In genomic region chr7:127992488-127993340, GRCm38 (mm10) we compare ENCODE assay signal across 8 mouse cellular contexts. TPM values are rescaled to one million over a fixed set of nuclear protein-coding genes. Genes with fewer than 3 reads are reported as not detected.
DNase-seq lines count a peak whose midpoint lies in the region; ATAC-seq and TF ChIP-seq lines count a peak whose summit lies in the region.

No protein-coding gene starts in this region.

- no peak overlapping the region; the same call in 1 of the 2 replicates for H3K27ac ChIP-seq in kidney, embryonic 14.5 days (ENCODE audit: low read depth, low read length)
- peak overlapping the region; percentile 69 for H3K27ac ChIP-seq in bone marrow macrophage, adult 2 months (ENCODE audit: insufficient read depth, low read depth, low read length)
- no peak overlapping the region for H3K27ac ChIP-seq in hindbrain, postnatal 0 days
- no peak overlapping the region for H3K27ac ChIP-seq in midbrain, embryonic 16.5 days (ENCODE audit: low read length)

- no peaks in the 10 kb centered on the region for H3K27me3 ChIP-seq in kidney, embryonic 14.5 days (ENCODE audit: control insufficient read depth, insufficient read depth, low read length)
- no peaks in the 10 kb centered on the region for H3K27me3 ChIP-seq in hindbrain, postnatal 0 days (ENCODE audit: insufficient read depth, low read length)
- H3K27me3 ChIP-seq in midbrain, embryonic 16.5 days (ENCODE audit: control insufficient read depth, insufficient read depth, low read depth, low read length), result no peaks in the 10 kb centered on the region

- DNase-seq in kidney, postnatal 25 days, result no peak
- DNase-seq in hindbrain, postnatal 0 days (ENCODE audit: low spot score), result no peak
- no peak for DNase-seq in adipocyte (ENCODE audit: low spot score)
- no peak for DNase-seq in layer of hippocampus, postnatal 25 days (ENCODE audit: extremely low spot score in 1 of 2, low spot score in 1 of 2)
- no peak for DNase-seq in ovary, postnatal 36 days (ENCODE audit: low spot score)

- peaks cover 16% of the 10 kb centered on the region; the same call in 1 of the 2 replicates for H3K4me1 ChIP-seq in kidney, embryonic 14.5 days (ENCODE audit: control insufficient read depth, insufficient read depth, low read length)
- peaks cover 12% of the 10 kb centered on the region for H3K4me1 ChIP-seq in bone marrow macrophage, adult 2 months (ENCODE audit: control insufficient read depth, insufficient read depth, low read length)
- no peaks in the 10 kb centered on the region; the same call in 1 of the 2 replicates for H3K4me1 ChIP-seq in hindbrain, postnatal 0 days (ENCODE audit: insufficient read depth, low read length)
- H3K4me1 ChIP-seq in midbrain, embryonic 16.5 days (ENCODE audit: control insufficient read depth, insufficient read depth, low read length), result no peaks in the 10 kb centered on the region; the same call in 1 of the 2 replicates

- H3K36me3 ChIP-seq in kidney, embryonic 14.5 days (ENCODE audit: control insufficient read depth, insufficient read depth, low read length), result peaks cover 40% of the 10 kb centered on the region
- H3K36me3 ChIP-seq in hindbrain, postnatal 0 days (ENCODE audit: insufficient read depth, low read length), result peaks cover 6% of the 10 kb centered on the region; the same call in 1 of the 2 replicates
- H3K36me3 ChIP-seq in midbrain, embryonic 16.5 days (ENCODE audit: control insufficient read depth, insufficient read depth, low read length), result peaks cover 6% of the 10 kb centered on the region

- no peak for TF ChIP-seq POLR2A in bone marrow macrophage, adult 2 months (IDR thresholded peaks at IDR 0.05; ENCODE audit: borderline replicate concordance, low read depth, low read length)

- no peak for TF ChIP-seq CTCF in bone marrow macrophage, adult 2 months (IDR thresholded peaks at IDR 0.05; ENCODE audit: low read depth, low read length)
- no peak for TF ChIP-seq CTCF in hindbrain, postnatal 0 days (IDR thresholded peaks at IDR 0.05; ENCODE audit: low read depth)

- ATAC-seq in kidney, embryonic 14.5 days (ENCODE audit: low FRiP score, low TSS enrichment), result peak; percentile 54; the same call in 1 of the 2 replicates
- peak; percentile 22; the same call in 1 of the 2 replicates for ATAC-seq in hindbrain, postnatal 0 days
- 0 out of 2 replicates have a peak, but pooled peaks have one; percentile 25 for ATAC-seq in midbrain, embryonic 16.5 days

- H3K4me3 ChIP-seq in kidney, embryonic 14.5 days (ENCODE audit: low read length), result peak overlapping the region; percentile 32
- peak overlapping the region; percentile 80 for H3K4me3 ChIP-seq in bone marrow macrophage, adult 2 months (ENCODE audit: insufficient read depth, low read length)
- H3K4me3 ChIP-seq in hindbrain, postnatal 0 days (ENCODE audit: low read length), result peak overlapping the region; percentile 23; the same call in 1 of the 2 replicates
- no peak overlapping the region for H3K4me3 ChIP-seq in midbrain, embryonic 16.5 days (ENCODE audit: low read depth, low read length)

- H3K4me2 ChIP-seq in kidney, embryonic 14.5 days (replicated peaks; ENCODE audit: low read depth, low read length), result peak overlapping the region; percentile 52
- peak overlapping the region; percentile 47 for H3K4me2 ChIP-seq in hindbrain, postnatal 0 days (ENCODE audit: low read depth, low read length)
- H3K4me2 ChIP-seq in midbrain, embryonic 16.5 days (ENCODE audit: low read length), result no peak overlapping the region; the same call in 1 of the 2 replicates

- 29% methylated on average over 5 of the region's 5 CpGs for WGBS in kidney, embryonic 14.5 days
- 49% methylated on average over 5 of the region's 5 CpGs for WGBS in hindbrain, postnatal 0 days
- WGBS in midbrain, embryonic 16.5 days, result 52% methylated on average over 5 of the region's 5 CpGs

- no peaks in the 10 kb centered on the region for H3K9me3 ChIP-seq in kidney, embryonic 14.5 days (ENCODE audit: control insufficient read depth, low read length)
- no peaks in the 10 kb centered on the region for H3K9me3 ChIP-seq in hindbrain, postnatal 0 days (ENCODE audit: low read length)
- no peaks in the 10 kb centered on the region for H3K9me3 ChIP-seq in midbrain, embryonic 16.5 days (replicated peaks; ENCODE audit: control insufficient read depth, low read length, poor library complexity, severe bottlenecking)

- no peak overlapping the region; the same call in 1 of the 2 replicates for H3K9ac ChIP-seq in kidney, embryonic 14.5 days (ENCODE audit: low read depth, low read length)
- H3K9ac ChIP-seq in hindbrain, postnatal 0 days (replicated peaks; ENCODE audit: low read length), result no peak overlapping the region
- H3K9ac ChIP-seq in midbrain, embryonic 16.5 days (ENCODE audit: low read depth, low read length), result no peak overlapping the region

RNA-seq across cellular contexts. Expression of gene Pycard, which starts 1.0 kb away (rescaled TPM):
- polyA plus RNA-seq in kidney, embryonic 14.5 days (2014; fragmentation: Nextera tagmentation; extraction: Ambion mirVana), result 39.5 and 47.3 TPM in 2 replicates
- 126 and 140 TPM in 2 replicates for polyA plus RNA-seq in bone marrow macrophage, adult 2 months (2012; ENCODE audit: insufficient read depth, insufficient read length, missing spikeins)
- 12.1 and 12.7 TPM in 2 replicates for total RNA-seq in hindbrain, postnatal 0 days (2014; rRNA removed)
- 9.3 and 10.7 TPM in 2 replicates for polyA plus RNA-seq in hindbrain, postnatal 0 days (2015; fragmentation: Nextera tagmentation; extraction: Ambion mirVana)
- 2.3 and 6.9 TPM in 2 replicates for polyA plus RNA-seq in midbrain, embryonic 16.5 days (2015; fragmentation: Nextera tagmentation; extraction: Ambion mirVana)
- total RNA-seq in layer of hippocampus, postnatal 25 days (2021), result 1 to 10 TPM; 1.4 to 3.4 TPM

RNA-seq across cellular contexts. Expression of gene Trim72, which starts 11.0 kb away (rescaled TPM):
- 0.14 TPM in 1 of 2 replicates, not detected in the other for polyA plus RNA-seq in kidney, embryonic 14.5 days (2014; fragmentation: Nextera tagmentation; extraction: Ambion mirVana)
- polyA plus RNA-seq in bone marrow macrophage, adult 2 months (2012; ENCODE audit: insufficient read depth, insufficient read length, missing spikeins), result not detected in 2 replicates
- 0.37 and 1.4 TPM in 2 replicates for total RNA-seq in hindbrain, postnatal 0 days (2014; rRNA removed)
- not detected in 2 replicates for polyA plus RNA-seq in hindbrain, postnatal 0 days (2015; fragmentation: Nextera tagmentation; extraction: Ambion mirVana)
- polyA plus RNA-seq in midbrain, embryonic 16.5 days (2015; fragmentation: Nextera tagmentation; extraction: Ambion mirVana), result not detected in 2 replicates
- under 1 TPM; 0.21 to 0.25 TPM for total RNA-seq in layer of hippocampus, postnatal 25 days (2021)

RNA-seq across cellular contexts. Expression of gene Fus, which starts 25.5 kb away (rescaled TPM):
- polyA plus RNA-seq in kidney, embryonic 14.5 days (2014; fragmentation: Nextera tagmentation; extraction: Ambion mirVana), result 62.7 and 77.7 TPM in 2 replicates
- 318 and 323 TPM in 2 replicates for polyA plus RNA-seq in bone marrow macrophage, adult 2 months (2012; ENCODE audit: insufficient read depth, insufficient read length, missing spikeins)
- 34.4 and 45.0 TPM in 2 replicates for total RNA-seq in hindbrain, postnatal 0 days (2014; rRNA removed)
- 281 and 299 TPM in 2 replicates for polyA plus RNA-seq in hindbrain, postnatal 0 days (2015; fragmentation: Nextera tagmentation; extraction: Ambion mirVana)
- 283 and 325 TPM in 2 replicates for polyA plus RNA-seq in midbrain, embryonic 16.5 days (2015; fragmentation: Nextera tagmentation; extraction: Ambion mirVana)
- 100 to 1,000 TPM; 270 to 376 TPM for total RNA-seq in layer of hippocampus, postnatal 25 days (2021)

RNA-seq across cellular contexts. Expression of gene Prss36, which starts 46.2 kb away (rescaled TPM):
- polyA plus RNA-seq in kidney, embryonic 14.5 days (2014; fragmentation: Nextera tagmentation; extraction: Ambion mirVana), result 12.1 and 12.4 TPM in 2 replicates
- polyA plus RNA-seq in bone marrow macrophage, adult 2 months (2012; ENCODE audit: insufficient read depth, insufficient read length, missing spikeins), result 1.7 and 2.6 TPM in 2 replicates
- total RNA-seq in hindbrain, postnatal 0 days (2014; rRNA removed), result 17.0 and 19.9 TPM in 2 replicates
- 16.5 and 17.3 TPM in 2 replicates for polyA plus RNA-seq in hindbrain, postnatal 0 days (2015; fragmentation: Nextera tagmentation; extraction: Ambion mirVana)
- 12.2 and 13.4 TPM in 2 replicates for polyA plus RNA-seq in midbrain, embryonic 16.5 days (2015; fragmentation: Nextera tagmentation; extraction: Ambion mirVana)
- 10 to 100 TPM; 10.6 to 13.5 TPM for total RNA-seq in layer of hippocampus, postnatal 25 days (2021)
